Mouse (Mus musculus): Measurements from ENCODE around the gene Myt1l.

Gene Myt1l

DNA sequence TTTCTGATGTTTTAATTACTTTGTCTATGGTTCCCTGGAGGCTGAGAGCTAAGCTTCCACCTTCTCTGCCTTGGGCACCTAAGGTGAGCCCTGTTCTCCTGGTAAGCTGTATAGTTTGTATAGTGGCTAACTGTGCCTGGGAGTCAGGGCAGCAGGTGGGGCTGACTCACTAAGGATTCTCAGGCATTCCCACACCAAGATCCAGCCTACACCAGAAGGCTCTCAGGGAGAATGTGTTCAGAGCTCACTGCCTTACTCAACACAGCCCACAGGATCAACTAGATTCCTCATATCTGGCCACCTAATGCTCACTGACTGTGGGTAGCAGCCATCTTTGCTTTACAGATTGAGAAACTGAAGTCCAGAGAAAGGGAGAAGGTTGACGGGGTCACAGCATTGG, 404.8 kb downstream of the Myt1l start:
- CTCF ChIA-PET = no interaction called here
- POLR2A ChIA-PET = interaction anchor here in 2 of 4 experiments (1.8 to 2.4 kb wide), 2 partner anchors 10 to 652 kb away, joined by 4 to 6 read pairs; partner anchors contain the start of gene Tmem18 (in 1 of the 2)

GRCm38 (mm10) chr12:29933501-29933900, 405.3 kb downstream of the Myt1l start:
- ChIA-PET CTCF (no interaction called here), POLR2A (interaction anchor here in 3 of 4 experiments (0.9 to 2.4 kb wide), 4 partner anchors 10 to 651 kb away, joined by 3 to 6 read pairs (median 4); partner anchors contain the start of gene Tmem18 (in 1 of the 3))

GRCm38 (mm10) chr12:29934120-29934581, 406.0 kb downstream of the Myt1l start:
- CTCF ChIA-PET = no interaction called here

GRCm38 (mm10) chr12:29937308-29937707, 409.1 kb downstream of the Myt1l start, which contains the start of gene Pxdn:
TSS of gene Pxdn (plus strand) at chr12:29937608.
- ChIA-PET CTCF (interaction anchor here in 1 of 4 experiments (0.7 kb wide), 1 partner anchor 10 kb away, joined by 6 read pairs; no protein-coding TSS in a partner anchor), POLR2A (interaction anchor here in 1 of 4 experiments (1.2 kb wide), 1 partner anchor 24 kb away, joined by 3 read pairs; no protein-coding TSS in a partner anchor)

More at GRCm38 (mm10) chr12:29934120-29934581, 406.0 kb downstream of the Myt1l start:
- POLR2A ChIA-PET = interaction anchor here in 3 of 4 experiments (0.9 to 2.4 kb wide), 4 partner anchors 11 to 651 kb away, joined by 3 to 6 read pairs (median 4); partner anchors contain the start of gene Tmem18 (in 1 of the 3)

DNA sequence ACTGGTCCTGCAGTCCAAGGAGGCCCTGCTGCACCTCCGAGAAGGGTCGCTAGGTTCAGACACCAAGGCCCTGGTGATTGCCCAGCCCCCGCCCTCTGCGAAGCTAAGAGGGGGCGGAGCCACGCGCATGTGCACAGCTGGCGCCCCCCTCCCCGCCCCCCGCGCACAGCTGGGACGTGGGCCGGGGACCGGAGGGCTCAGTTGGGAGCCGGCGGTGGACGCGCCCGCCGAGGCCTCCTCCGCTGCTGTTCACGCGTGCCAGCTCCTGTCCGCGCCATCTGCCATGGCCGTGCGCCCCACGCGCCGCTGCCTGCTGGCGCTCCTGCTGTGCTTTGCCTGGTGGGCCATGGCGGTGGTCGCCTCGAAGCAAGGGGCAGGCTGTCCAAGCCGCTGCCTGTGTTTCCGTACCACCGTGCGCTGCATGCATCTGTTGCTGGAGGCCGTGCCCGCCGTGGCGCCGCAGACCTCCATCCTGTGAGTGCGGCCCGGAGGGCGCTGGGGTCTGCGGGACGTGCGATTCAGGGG, 409.7 kb downstream of the Myt1l start:
- POLR2A ChIA-PET = interaction anchor here in 1 of 4 experiments (1.2 kb wide), 1 partner anchor 23 kb away, joined by 3 read pairs; no protein-coding TSS in a partner anchor
- CTCF ChIA-PET = interaction anchor here in 1 of 4 experiments (0.7 kb wide), 1 partner anchor 11 kb away, joined by 6 read pairs; no protein-coding TSS in a partner anchor

DNA sequence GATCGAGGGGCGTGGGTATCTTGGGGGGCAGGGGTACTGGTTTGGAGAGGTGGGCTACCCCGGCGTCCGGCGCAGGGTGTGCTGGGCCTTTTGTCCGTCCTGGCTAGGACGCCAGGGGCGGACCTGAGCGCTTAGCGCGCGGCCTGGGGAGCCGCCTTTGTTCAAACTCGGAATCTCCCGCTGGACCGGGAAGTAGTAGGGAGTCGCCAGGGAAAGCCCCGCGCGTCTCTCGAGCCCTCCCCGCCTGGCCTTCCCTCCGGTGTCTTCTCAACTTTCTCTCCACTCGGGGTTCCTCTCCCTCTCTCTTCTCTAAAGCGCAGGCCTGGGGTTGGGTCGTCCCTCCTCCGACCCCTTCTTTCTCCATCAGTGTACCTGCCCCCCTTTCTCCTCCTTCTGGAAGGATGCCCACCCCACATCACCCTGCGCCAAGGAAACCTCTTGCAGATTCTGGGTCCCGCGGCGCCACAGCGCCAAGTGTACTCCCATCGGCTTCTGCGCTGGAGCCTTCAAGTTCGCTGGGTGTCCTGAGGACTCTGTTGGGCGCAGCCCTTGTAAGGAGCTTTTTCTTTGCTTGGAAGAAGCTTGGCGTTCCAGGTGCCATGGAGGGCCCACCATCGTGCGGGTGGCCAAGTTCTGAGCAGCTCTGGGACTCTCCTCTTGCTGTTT, 410.3 kb downstream of the Myt1l start:
- ChIA-PET CTCF (no interaction called here), POLR2A (interaction anchor here in 2 of 4 experiments (0.6 to 1.2 kb wide), 3 partner anchors 11 to 1254 kb away, joined by 3 to 6 read pairs (median 3); no protein-coding TSS in a partner anchor)

DNA sequence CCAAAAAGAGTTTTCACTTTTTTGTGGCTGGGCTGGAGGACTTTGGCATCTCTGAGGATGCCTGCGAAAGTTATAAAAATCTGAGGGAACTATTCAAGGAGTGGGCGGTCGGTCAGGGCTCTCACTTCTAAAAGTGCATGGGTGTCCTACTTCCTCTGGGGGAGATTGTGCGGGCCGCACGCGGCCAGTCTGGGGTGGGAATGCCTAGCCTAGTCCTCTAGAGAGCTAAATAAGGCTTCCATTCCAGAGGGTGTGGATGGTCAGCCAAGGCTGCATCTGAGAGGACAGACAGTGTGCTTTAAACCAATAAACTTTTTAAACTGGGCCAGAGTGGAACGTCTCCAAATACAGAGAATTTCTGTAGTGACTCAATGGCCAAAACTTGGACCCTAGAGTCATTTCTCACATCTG, 411.1 kb downstream of the Myt1l start:
- ChIA-PET CTCF (interaction anchor here in 1 of 4 experiments (1.0 kb wide), 1 partner anchor 100 kb away, joined by 3 read pairs; no protein-coding TSS in a partner anchor), POLR2A (interaction anchor here in 1 of 4 experiments (0.6 to 1.1 kb wide), 2 partner anchors 10 to 1254 kb away, joined by 3 to 6 read pairs; no protein-coding TSS in a partner anchor)

DNA sequence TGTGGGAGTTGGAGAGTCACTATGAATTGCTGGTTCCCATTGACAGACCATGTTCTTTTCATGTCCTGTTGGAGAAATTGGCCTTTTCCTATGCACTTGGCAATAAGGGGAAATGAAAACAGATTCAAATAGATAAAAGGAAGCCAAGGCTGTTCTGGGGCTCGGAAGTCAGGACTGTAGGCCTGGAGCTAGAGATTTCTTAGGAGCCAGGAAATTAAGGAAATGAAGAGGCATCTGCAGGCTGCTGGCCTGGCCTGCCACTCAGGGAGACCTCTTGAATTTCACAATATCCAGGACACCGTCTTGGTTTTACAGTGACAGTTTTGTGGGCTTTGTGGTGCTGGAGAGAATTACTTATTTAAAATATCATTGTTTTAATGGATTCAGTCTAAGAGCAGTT, 414.3 kb downstream of the Myt1l start:
- ChIA-PET CTCF (interaction anchor here in 1 of 4 experiments (1.0 kb wide), 1 partner anchor 15 kb away, joined by 4 read pairs; no protein-coding TSS in a partner anchor), POLR2A (no interaction called here)

GRCm38 (mm10) chr12:29944650-29945049, 416.5 kb downstream of the Myt1l start:
- ChIA-PET POLR2A (interaction anchor here in 2 of 4 experiments (0.6 to 1.3 kb wide), 2 partner anchors 8 to 98 kb away, joined by 3 to 4 read pairs; no protein-coding TSS in a partner anchor), CTCF (interaction anchor here in 1 of 4 experiments (1.0 kb wide), 1 partner anchor 18 kb away, joined by 5 read pairs; no protein-coding TSS in a partner anchor)

- POLR2A ChIA-PET = no interaction called here
- CTCF ChIA-PET = interaction anchor here in 2 of 4 experiments (0.6 to 1.0 kb wide), 2 partner anchors 18 kb away, joined by 3 to 5 read pairs; no protein-coding TSS in a partner anchor
Measured at GRCm38 (mm10) chr12:29945182-29945743, 417.1 kb downstream of the Myt1l start.

DNA sequence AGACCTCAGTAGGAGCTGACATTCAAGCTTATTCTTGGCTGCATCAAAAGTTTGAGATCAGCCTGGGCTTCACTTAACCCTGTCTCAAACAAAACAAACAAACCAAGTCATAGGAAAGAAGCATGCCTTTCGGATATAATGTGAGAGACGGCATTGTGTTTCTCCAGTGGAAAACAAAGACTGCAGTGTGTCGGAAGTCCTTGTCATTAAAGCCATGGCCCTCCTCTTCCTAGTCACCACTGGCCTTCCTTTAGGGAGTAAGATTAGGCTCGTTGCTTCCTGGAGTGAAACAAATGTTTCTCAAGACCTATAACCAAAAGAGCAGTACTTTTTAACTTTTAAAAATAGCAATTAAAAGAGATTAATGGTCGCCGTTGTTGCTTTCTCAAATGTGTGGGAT, 422.9 kb downstream of the Myt1l start:
- ChIA-PET POLR2A (interaction anchor here in 1 of 4 experiments (1.5 kb wide), 1 partner anchor 17 kb away, joined by 5 read pairs; no protein-coding TSS in a partner anchor), CTCF (interaction anchor here in 1 of 4 experiments (0.6 kb wide), 1 partner anchor 419 kb away, joined by 3 read pairs; no protein-coding TSS in a partner anchor)

GRCm38 (mm10) chr12:29951485-29951884, 423.3 kb downstream of the Myt1l start:
- POLR2A ChIA-PET = interaction anchor here in 1 of 4 experiments (1.5 kb wide), 1 partner anchor 18 kb away, joined by 5 read pairs; no protein-coding TSS in a partner anchor
- CTCF ChIA-PET = interaction anchor here in 1 of 4 experiments (0.6 kb wide), 1 partner anchor 418 kb away, joined by 3 read pairs; no protein-coding TSS in a partner anchor

GRCm38 (mm10) chr12:29952102-29952501, 423.9 kb downstream of the Myt1l start:
- POLR2A ChIA-PET = interaction anchor here in 1 of 4 experiments (1.5 kb wide), 1 partner anchor 18 kb away, joined by 5 read pairs; no protein-coding TSS in a partner anchor
- CTCF ChIA-PET = no interaction called here

- ChIA-PET CTCF (no interaction called here), POLR2A (no interaction called here)
Measured at GRCm38 (mm10) chr12:29953999-29954398, 425.8 kb downstream of the Myt1l start.

- CTCF ChIA-PET = interaction anchor here in 1 of 4 experiments (0.5 kb wide), 1 partner anchor 1996 kb away, joined by 4 read pairs; no protein-coding TSS in a partner anchor
- POLR2A ChIA-PET = no interaction called here
Measured at GRCm38 (mm10) chr12:29954464-29954863, 426.3 kb downstream of the Myt1l start.

- ChIA-PET POLR2A (no interaction called here), CTCF (interaction anchor here in 1 of 4 experiments (1.3 kb wide), 1 partner anchor 25 kb away, joined by 3 read pairs; no protein-coding TSS in a partner anchor)
Measured at GRCm38 (mm10) chr12:29956969-29957368, 428.8 kb downstream of the Myt1l start.

DNA sequence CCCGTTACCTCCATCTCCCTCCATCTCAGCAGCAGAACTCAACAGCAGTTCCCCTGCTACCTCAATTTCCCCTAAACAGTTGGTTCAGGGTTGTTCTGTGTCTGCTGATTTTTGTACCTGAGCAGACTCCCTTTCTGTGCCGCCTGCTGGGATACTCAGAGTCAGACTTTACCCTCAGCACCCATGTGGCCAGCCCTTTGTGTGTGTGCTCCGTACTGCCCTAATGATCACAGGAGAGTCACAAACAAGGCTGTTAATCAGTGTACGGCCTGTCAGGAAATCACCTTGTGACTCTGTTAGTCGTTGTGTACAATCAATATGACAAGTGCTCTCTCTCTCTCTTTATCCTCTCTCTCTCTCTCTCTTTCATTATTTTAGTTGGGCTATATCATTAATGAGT, 430.5 kb downstream of the Myt1l start:
- CTCF ChIA-PET = no interaction called here
- POLR2A ChIA-PET = no interaction called here

GRCm38 (mm10) chr12:29961041-29961440, 432.9 kb downstream of the Myt1l start:
- ChIA-PET POLR2A (interaction anchor here in 1 of 4 experiments (1.1 kb wide), 1 partner anchor 23 kb away, joined by 3 read pairs; the partner anchor contains the start of gene Pxdn), CTCF (interaction anchor here in 2 of 4 experiments (0.6 to 1.6 kb wide), 3 partner anchors 21 to 79 kb away, joined by 4 to 5 read pairs (median 5); no protein-coding TSS in a partner anchor)
